Mouse (Mus musculus) stomach, postnatal 0 days (tissue): ENCODE measurements around the gene Cilp2. TPM values are rescaled to one million over a fixed set of nuclear protein-coding genes. Genes with fewer than 3 reads are reported as not detected.
A peak's percentile ranks its signal among the peaks of the same experiment; 100 is the strongest.

Experiments used
- ATAC-seq: fragments of 200-750 bp; cut with Nextera tagmentation; 2 replicates; pipeline ENCODE4 v1.8.0; 2017; ENCODE audit not compliant: low FRiP score, low TSS enrichment
- DNase-seq: peaks from one replicate; pipeline ENCODE4 v3.0.0-alpha.2; 2016; ENCODE audit warnings: low spot score
- H3K27ac ChIP-seq: fragments of 300-500 bp; sonication (generic); replicated peaks from 2 replicates; pipeline ENCODE4 v1.5.1; 2014; ENCODE audit warnings: mild to moderate bottlenecking, control low read depth
- H3K27me3 ChIP-seq: fragments of 300-500 bp; sonication (generic); 2 replicates; pipeline ENCODE4 v1.6.1; 2014; ENCODE audit warnings: low read length; ENCODE audit not compliant: control insufficient read depth, insufficient read depth
- H3K36me3 ChIP-seq: fragments of 300-500 bp; sonication (generic); 2 replicates; pipeline ENCODE4 v1.6.1; 2014; ENCODE audit warnings: low read length, mixed read lengths; ENCODE audit not compliant: control insufficient read depth, insufficient read depth
- H3K4me1 ChIP-seq: fragments of 300-500 bp; sonication (generic); replicated peaks from 2 replicates; pipeline ENCODE4 v1.6.1; 2014; ENCODE audit warnings: antibody characterized with exemption; ENCODE audit not compliant: control insufficient read depth, insufficient read depth
- H3K4me2 ChIP-seq: fragments of 300-500 bp; sonication (generic); replicated peaks from 2 replicates; pipeline ENCODE4 v1.6.1; 2014; ENCODE audit warnings: low read depth, mild to moderate bottlenecking, control low read depth, moderate library complexity
- H3K4me3 ChIP-seq: fragments of 300-500 bp; sonication (generic); 2 replicates; pipeline ENCODE4 v1.5.1; 2014; ENCODE audit warnings: low read depth, low read length, control low read depth
- H3K9ac ChIP-seq: fragments of 300-500 bp; sonication (generic); 2 replicates; pipeline ENCODE4 v1.6.1; 2014; ENCODE audit warnings: mild to moderate bottlenecking, low read length, control low read depth, mixed read lengths
- H3K9me3 ChIP-seq: fragments of 300-500 bp; sonication (generic); 2 replicates; pipeline ENCODE4 v1.6.1; 2016; ENCODE audit warnings: low read length; ENCODE audit not compliant: control insufficient read depth
- CTCF ChIP-seq: IDR thresholded peaks from 2 replicates; pipeline ENCODE4 v1.5.1; 2016; ENCODE audit warnings: antibody characterized with exemption, low read depth, mild to moderate bottlenecking, moderate library complexity
- EP300 ChIP-seq: optimal IDR thresholded peaks from 2 replicates; pipeline ENCODE3; 2016; ENCODE audit warnings: antibody characterized with exemption
- WGBS: fragments of 180-500 bp; shearing (Covaris S2); extraction: QIAGEN DNeasy Blood & Tissue Kit; methylation state at CpG from one replicate; pipeline ENCODE4 v1.1.7; 2014; 5-methylcytosine and 5-hydroxymethylcytosine counted together
- polyA plus RNA-seq: library from polyadenylated mRNA; unstranded; fragments of >200 nt; fragmentation: Nextera tagmentation; extraction: Ambion mirVana; gene quantifications from 2 replicates; pipeline ENCODE4 v1.2.1, GENCODE M21; 2015

The Cilp2 gene
- polyA plus RNA-seq, 1 experiment from 2014 or later: 0.36 TPM

DNA sequence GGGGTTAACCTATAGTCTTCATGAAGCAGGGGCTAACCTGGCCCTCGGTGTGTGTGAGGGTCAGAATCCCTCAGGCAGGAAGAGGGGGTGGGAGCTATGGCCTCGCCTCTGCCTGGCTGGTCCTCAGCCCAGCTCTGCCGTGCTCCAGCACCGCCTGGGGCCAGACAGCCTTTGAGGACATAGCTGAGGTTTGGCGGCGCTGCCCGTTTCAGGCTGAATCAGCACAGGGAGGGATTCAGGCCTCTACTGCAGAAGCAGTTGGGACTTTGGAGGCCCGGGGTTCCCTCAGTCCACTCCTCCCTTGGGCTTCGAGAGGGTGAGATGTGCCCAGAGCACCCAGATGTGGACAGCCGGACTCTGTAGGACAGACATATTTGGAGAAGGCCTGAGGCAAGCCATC, 11.4 kb downstream of the Cilp2 start:
- no peak for DNase-seq
- Histone ChIP-seq H3K4me1 (no peaks in the 10 kb centered on the region), H3K9ac (no peak overlapping the region), H3K4me3 (no peak overlapping the region), H3K36me3 (no peaks in the 10 kb centered on the region), H3K27ac (no peak overlapping the region), H3K4me2 (no peak overlapping the region), H3K27me3 (no peaks in the 10 kb centered on the region; the same call in 1 of the 2 replicates), H3K9me3 (no peaks in the 10 kb centered on the region)
- ATAC-seq: no peak
- TF ChIP-seq CTCF: no peak
- no peak for TF ChIP-seq EP300
- WGBS: 53% methylated on average over 10 of the region's 10 CpGs

DNA sequence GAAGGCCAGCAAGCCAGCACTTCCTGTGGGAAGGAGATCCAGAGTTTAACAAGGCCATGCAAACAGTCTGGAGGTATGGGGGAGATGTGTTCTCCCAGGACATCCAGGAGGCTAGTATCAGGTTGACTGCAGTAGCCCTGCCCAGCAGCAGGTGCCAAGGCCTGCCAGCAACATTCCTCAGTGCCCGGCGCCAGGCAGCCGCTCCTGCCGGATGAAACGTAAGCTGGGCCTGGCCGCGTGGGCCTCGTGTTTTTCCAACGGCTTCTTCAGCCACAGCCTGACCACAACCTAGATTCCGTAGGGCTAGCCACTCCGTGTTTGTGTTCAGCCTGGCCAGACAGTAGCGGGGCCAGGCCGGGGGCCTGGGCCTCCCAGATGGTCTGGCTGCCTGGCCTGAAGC, 12.8 kb downstream of the Cilp2 start:
- H3K4me2 ChIP-seq: no peak overlapping the region
- 76% methylated on average over 13 of the region's 13 CpGs for WGBS
- ATAC-seq (no peak), DNase-seq (no peak)
- TF ChIP-seq CTCF (no peak), EP300 (no peak)
- no peak overlapping the region for H3K27ac ChIP-seq
- H3K9ac ChIP-seq: no peak overlapping the region
- no peak overlapping the region for H3K4me3 ChIP-seq
- no peaks in the 10 kb centered on the region for H3K9me3 ChIP-seq
- no peaks in the 10 kb centered on the region for H3K27me3 ChIP-seq
- no peaks in the 10 kb centered on the region for H3K4me1 ChIP-seq
- H3K36me3 ChIP-seq: no peaks in the 10 kb centered on the region

DNA sequence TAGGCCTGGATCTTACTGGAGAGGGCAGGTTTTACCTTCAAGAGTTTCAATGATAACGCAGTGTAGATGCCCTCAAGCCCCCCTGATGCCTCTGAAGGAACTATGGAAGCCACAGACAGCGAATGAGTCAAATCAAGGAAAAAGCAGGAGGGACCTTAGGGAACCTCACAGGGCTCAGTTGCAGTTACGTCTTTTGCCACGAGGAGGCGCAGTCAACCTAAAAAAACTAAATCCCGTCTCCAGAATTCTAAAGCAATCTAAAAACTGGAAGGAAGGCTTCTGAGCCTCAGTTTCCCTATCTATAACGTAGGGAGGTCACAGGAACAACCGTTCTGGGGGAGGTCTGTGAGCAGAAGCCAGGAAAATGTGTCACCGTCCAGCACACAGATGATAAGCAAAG, 13.3 kb downstream of the Cilp2 start:
- no peak overlapping the region for H3K4me3 ChIP-seq
- no peaks in the 10 kb centered on the region for H3K36me3 ChIP-seq
- ATAC-seq: no peak
- H3K27me3 ChIP-seq: no peaks in the 10 kb centered on the region
- WGBS: 9% methylated on average over 9 of the region's 9 CpGs
- TF ChIP-seq EP300: no peak
- peak; percentile 84 for TF ChIP-seq CTCF
- H3K4me1 ChIP-seq: no peaks in the 10 kb centered on the region
- no peak overlapping the region for H3K4me2 ChIP-seq
- no peak overlapping the region for H3K9ac ChIP-seq
- H3K27ac ChIP-seq: no peak overlapping the region
- H3K9me3 ChIP-seq: no peaks in the 10 kb centered on the region
- DNase-seq: peak; percentile 64

DNA sequence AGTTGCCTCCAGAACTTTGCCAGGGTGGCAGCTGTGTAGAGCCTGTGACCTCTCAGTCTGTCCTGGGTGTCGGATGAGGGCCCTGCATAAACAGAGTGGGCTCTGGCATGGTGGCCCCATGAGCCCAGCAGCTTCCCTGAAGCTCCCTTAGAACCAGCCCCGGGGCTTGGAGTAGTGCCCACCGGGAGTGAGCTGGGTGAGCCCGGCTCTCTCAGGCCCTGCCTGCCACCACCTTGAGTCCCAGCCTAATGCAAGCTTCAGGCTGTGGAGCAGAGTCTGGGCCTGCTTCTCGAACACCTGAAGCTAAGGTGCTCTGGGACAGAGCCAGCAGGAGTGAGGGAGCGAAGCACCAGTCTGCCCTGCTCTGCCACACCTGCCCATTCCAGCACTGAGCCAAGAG, 16.6 kb downstream of the Cilp2 start:
- Histone ChIP-seq H3K27ac (no peak overlapping the region), H3K9me3 (no peaks in the 10 kb centered on the region), H3K27me3 (no peaks in the 10 kb centered on the region), H3K4me2 (no peak overlapping the region), H3K4me3 (no peak overlapping the region), H3K4me1 (no peaks in the 10 kb centered on the region), H3K36me3 (no peaks in the 10 kb centered on the region), H3K9ac (no peak overlapping the region)
- no peak for DNase-seq
- TF ChIP-seq EP300 (no peak), CTCF (no peak)
- 76% methylated on average over 6 of the region's 6 CpGs for WGBS
- no peak for ATAC-seq

DNA sequence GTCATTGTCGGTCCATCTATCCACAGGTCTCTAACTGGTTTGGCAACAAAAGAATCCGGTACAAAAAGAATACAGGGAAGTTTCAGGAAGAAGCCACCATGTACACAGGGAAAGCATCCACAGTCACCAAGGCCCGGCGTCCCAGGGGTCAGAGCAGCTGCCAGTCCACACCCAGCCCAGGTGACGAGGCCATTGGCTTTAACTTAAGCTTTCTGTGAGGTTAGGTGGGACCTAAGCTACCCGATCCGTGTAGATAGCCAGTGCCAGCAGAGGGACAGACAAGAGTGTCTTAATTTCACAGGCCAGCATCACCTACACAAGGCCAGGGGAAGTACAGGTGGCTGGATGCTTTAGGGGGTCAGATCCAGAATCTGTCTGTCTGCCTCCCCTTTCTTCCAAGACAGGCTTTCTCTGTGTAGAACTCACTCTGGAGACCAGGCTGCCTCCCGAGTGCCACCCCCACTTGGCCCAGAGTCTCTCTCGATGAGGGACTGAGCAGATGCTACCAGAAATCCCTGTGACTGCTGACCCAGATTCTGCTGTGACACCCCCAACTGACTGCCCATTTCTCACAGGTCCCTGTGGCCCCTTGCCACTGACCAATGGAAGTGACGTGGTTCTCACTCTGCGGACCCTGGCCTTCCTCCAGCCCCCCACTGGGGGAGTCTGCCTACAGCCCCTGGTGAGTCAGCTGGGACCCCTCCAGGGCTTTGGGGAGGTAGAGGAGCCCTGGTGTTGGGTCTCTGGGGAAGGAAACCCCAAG, 17.3 kb downstream of the Cilp2 start:
- DNase-seq (no peak), ATAC-seq (no peak)
- H3K27me3 ChIP-seq: no peaks in the 10 kb centered on the region
- 76% methylated on average over 11 of the region's 11 CpGs for WGBS
- H3K4me1 ChIP-seq: no peaks in the 10 kb centered on the region
- H3K4me3 ChIP-seq: no peak overlapping the region
- H3K9me3 ChIP-seq: no peaks in the 10 kb centered on the region
- H3K27ac ChIP-seq: no peak overlapping the region
- no peak overlapping the region for H3K4me2 ChIP-seq
- no peaks in the 10 kb centered on the region for H3K36me3 ChIP-seq
- no peak for TF ChIP-seq EP300
- TF ChIP-seq CTCF: no peak
- no peak overlapping the region for H3K9ac ChIP-seq

DNA sequence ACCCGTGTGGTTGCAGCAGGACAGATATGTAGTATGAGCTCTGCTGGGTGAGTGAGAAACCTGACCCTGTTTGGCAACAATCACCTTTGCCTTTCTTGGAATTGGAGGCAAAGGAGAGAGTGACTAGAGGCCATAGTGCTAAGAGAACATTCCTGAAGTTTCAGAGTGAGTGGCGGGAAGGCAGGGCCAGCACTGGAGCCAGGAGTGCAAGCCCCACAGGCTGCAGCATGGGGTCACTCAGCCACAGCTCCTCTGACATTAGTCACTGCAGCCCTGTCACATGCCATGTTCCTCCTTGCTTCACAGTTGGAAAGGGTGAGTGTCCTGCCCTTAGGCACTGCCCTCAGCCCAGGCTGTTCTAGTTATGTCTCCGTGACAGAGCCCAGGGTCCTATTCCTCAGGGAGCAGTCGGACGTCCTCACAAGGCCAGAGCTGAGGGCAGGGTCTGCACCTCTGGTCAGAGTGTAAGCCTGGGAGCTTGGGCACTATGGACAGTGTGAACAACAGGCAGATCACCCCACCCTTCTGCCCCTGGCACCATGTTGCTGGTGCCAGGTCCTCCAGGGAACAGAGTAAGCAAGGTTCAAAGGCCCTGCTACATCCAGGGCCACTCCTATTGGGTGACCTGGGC, 19.7 kb downstream of the Cilp2 start:
- Histone ChIP-seq H3K9ac (no peak overlapping the region), H3K9me3 (no peaks in the 10 kb centered on the region), H3K4me3 (no peak overlapping the region), H3K36me3 (no peaks in the 10 kb centered on the region), H3K27ac (no peak overlapping the region), H3K4me2 (no peak overlapping the region), H3K27me3 (no peaks in the 10 kb centered on the region), H3K4me1 (no peaks in the 10 kb centered on the region)
- WGBS: 71% methylated on average over 5 of the region's 5 CpGs
- ATAC-seq: peak; percentile 67
- TF ChIP-seq CTCF (no peak), EP300 (no peak)
- DNase-seq: no peak
